Mouse (Mus musculus): ENCODE data around the gene Acvr2a.

The Acvr2a gene

GRCm38 (mm10) chr2:48868199-48868913 is 54.4 kb downstream of the Acvr2a start:
- no peak for DNase-seq (ENCODE audit: low read depth, low spot score)

GRCm38 (mm10) chr2:48885945-48886344 is 72.0 kb downstream of the Acvr2a start:
- peak; percentile 66 for DNase-seq (ENCODE audit: low read depth, low spot score)

DNA sequence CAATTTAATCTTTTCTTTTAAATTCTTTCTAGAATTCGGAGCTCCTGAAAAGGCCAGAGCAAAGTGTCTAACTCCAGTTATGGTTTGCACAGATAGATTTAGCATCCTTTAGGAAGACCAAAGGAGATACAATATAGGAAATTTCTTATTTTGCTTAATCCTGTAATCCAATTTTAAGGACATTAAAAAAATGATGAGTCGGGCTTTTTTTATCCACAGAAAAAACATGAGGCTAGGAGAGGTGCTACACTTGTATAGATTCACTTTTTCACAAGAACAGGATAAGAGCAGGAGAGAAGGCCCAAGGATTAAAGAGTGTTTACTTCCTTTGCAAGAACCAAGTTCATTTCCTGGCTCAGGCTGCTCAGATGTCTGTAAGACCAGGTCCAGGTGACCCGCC is 81.3 kb downstream of the Acvr2a start:
- DNase-seq (ENCODE audit: low read depth, low spot score), result no peak

GRCm38 (mm10) chr2:48908866-48909265 is 95.0 kb downstream of the Acvr2a start:
- peak; percentile 51 for DNase-seq (ENCODE audit: low read depth, low spot score)

DNA sequence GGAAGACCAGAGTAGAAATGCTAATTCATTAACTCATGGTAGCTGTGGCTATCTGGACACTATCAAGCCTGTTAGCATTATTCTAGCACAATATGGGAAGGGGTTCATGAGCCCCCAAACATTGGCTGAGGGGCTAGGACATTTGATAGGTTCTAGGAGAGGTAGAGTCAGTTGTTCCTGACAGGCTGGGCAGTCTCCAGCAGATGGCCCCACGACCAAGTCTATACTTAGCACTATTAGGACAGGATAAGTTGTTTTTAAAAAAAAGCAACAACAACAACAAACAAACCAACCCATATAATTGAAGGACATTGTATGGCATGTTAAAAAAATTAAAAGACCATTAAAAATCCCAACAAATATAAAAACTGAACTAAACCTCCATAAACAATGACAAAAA is 100.3 kb downstream of the Acvr2a start:
- DNase-seq (ENCODE audit: low read depth, low spot score), result no peak

- no peak for DNase-seq (ENCODE audit: low read depth, low spot score)
Measured at GRCm38 (mm10) chr2:48915832-48916231, 101.9 kb downstream of the Acvr2a start.

DNA sequence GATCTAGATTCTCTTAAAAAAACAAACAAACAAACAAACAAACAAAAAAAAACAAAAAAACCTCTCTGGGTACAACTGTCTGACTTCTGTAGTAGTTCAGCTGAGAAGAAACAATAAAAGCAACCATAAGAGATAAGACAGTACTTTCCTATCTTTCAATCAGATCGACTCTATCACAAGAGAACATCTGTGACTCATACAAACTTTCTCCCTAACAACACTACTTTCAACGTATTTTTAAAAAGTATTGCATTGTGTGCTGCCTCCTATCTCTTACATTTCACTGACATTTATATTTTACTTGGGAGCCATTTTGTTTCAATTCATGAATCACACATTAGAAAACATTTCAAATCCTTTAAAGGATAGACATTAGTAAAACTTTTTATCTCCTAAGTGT is 121.1 kb downstream of the Acvr2a start:
- DNase-seq (ENCODE audit: low read depth, low spot score), result no peak

DNA sequence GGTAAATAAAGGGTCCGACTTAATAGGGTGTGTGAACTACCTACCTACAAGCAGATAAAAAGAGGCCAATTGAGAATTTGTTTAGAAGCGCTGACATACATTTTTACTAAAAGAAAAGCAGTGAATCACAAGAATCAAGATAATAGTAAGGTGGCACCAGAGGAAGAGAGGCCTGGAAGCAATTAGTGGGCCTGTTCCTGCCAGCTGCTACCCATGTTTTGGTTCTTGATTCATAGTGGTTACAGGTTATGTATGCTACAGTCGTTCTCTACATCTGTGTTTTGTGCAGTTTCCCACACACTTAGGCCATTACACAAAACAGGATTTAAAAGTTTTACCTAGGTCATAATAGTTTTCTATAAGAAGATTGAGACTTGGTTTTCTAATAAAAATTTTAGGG is 133.9 kb downstream of the Acvr2a start:
- DNase-seq (ENCODE audit: low read depth, low spot score), result peak; percentile 40

DNA sequence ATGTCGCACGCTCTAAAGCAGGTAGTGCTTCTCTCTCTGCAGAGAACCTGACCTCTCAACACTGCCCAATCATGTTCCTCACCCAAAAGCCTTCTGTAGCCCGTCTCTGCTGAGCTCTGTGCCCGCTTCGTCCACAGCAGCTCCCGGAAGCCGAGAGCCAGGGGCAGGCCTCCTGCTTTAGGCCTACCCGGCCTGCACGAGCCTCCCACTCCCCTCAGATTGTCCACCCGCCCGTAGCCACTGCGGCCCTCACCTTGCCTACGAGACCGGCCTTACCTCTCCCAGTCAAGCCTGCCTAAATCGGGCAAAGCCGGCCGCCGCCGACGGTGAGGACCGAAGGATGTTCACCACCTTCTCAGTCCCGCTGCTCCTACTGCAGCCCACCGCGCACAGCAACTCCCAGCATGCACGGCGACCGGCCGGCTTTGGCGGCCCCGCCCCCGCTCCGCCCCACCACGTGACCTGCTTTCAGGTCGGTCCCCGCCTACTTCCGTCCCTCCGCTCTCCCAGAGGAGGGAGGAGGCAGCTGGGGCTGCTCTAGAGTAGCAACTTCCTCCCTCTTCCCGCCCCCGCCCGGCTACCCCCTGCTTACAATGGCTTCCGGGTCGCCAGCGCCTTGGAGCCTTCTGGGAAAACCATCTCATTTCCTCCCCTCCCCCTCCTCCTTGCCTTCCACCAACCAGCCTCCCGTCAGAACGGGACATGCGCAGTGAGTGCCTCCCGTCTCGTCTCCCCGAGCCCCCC is 135.1 kb downstream of the Acvr2a start, which contains the start of gene Mbd5:
Gene Mbd5 (plus strand): TSS at position 668 of the 744 bp plus-strand sequence.
- DNase-seq (ENCODE audit: low read depth, low spot score), result peak; percentile 99

DNA sequence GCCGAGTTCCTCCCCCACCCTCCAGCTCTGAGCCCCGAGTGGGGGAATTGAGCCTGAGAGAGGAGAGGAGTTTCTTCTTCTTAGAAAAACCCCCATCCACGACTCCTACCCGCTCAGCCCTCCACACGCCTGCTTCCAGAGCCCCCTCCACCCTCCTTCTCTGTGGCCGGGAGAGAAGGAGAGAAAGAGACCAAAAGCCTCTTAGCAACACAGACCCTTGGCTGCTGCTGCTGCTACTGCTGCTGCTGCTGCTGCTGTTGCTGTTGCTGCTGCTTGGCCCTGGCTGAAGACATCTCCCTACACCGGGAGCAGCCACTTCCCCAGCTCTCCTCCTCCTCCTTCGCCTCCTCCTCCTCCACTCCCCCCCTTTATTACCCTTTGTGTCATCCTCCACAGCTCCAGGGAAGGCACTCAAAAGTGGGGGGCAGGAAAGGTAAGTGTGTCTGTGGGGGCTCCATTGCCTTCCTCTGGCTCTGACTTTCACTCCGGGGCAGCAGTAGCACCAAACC is 135.9 kb downstream of the Acvr2a start:
- DNase-seq (ENCODE audit: low read depth, low spot score), result no peak

DNA sequence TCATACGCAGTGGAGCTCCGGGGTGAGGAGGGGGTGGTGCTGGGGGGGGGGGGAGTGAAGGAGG is 136.2 kb downstream of the Acvr2a start, which contains the start of gene Orc4:
Gene Orc4 (minus strand): TSS at position 26 of the 64 bp plus-strand sequence.
- DNase-seq (ENCODE audit: low read depth, low spot score), result no peak

- DNase-seq (ENCODE audit: low read depth, low spot score), result peak; percentile 56
Measured at GRCm38 (mm10) chr2:48950316-48950880, 136.5 kb downstream of the Acvr2a start.

Data from A20 (cell line).